Mouse (Mus musculus) gastrocnemius, adult 2 months (tissue): ENCODE measurements around the gene Mepce. TPM values are rescaled to one million over a fixed set of nuclear protein-coding genes. Genes with fewer than 3 reads are reported as not detected.
A peak's percentile ranks its signal among the peaks of the same experiment; 100 is the strongest.
"Not testable (repeated sequence)": the region's sequence is repeated elsewhere in the genome, so short reads cannot be mapped to it uniquely, and the experiment has no call there.

Experiments
- DNase-seq: peaks from one replicate; pipeline ENCODE4 v3.0.0; 2022
- H3K27ac ChIP-seq: fragments of 200-600 bp; 2 replicates; pipeline ENCODE4 v1.8.1; 2022; ENCODE audit warnings: mild to moderate bottlenecking
- H3K4me3 ChIP-seq: fragments of 200-600 bp; 2 replicates; pipeline ENCODE4 v1.8.1; 2022; ENCODE audit warnings: mild to moderate bottlenecking, moderate library complexity
- CTCF ChIP-seq: fragments of 200-600 bp; IDR thresholded peaks from 2 replicates; pipeline ENCODE4 v1.8.1; 2022; ENCODE audit warnings: antibody characterized with exemption, mild to moderate bottlenecking, moderate library complexity
- intact Hi-C: fragments of 180-260 bp; cut with DNase I; formaldehyde crosslinking; loops from one replicate; pipeline ENCODE4 v1.15.1; 2025
- total RNA-seq, 2 experiments: library from RNA; stranded (reverse); gene quantifications; 2 replicates each; pipeline ENCODE4 v1.2.3; 2021

The Mepce gene
- total RNA-seq, 2 experiments from 2014 or later: 22.4 to 26.2 TPM

GRCm38 (mm10) chr5:137751988-137752387 is 35.5 kb downstream of the Mepce start:
- no peak overlapping the region for H3K4me3 ChIP-seq
- H3K27ac ChIP-seq: peak overlapping the region; percentile 76
- intact Hi-C loops: no loop called here
- peak; percentile 7 for DNase-seq
- TF ChIP-seq CTCF: no peak

GRCm38 (mm10) chr5:137751221-137751887 is 36.1 kb downstream of the Mepce start:
- DNase-seq: no peak

GRCm38 (mm10) chr5:137750212-137750611 is 37.2 kb downstream of the Mepce start:
- H3K27ac ChIP-seq: peak overlapping the region; percentile 76
- DNase-seq, H3K4me3 ChIP-seq, intact Hi-C loops: not testable (repeated sequence)

More at GRCm38 (mm10) chr5:137751221-137751887, 36.1 kb downstream of the Mepce start:
- no peak for TF ChIP-seq CTCF
- Histone ChIP-seq H3K27ac (peak overlapping the region; percentile 76), H3K4me3 (no peak overlapping the region)
- intact Hi-C loops: no loop called here

GRCm38 (mm10) chr5:137749196-137749836 is 38.1 kb downstream of the Mepce start:
- peak overlapping the region; percentile 76 for H3K4me3 ChIP-seq
- TF ChIP-seq CTCF: no peak
- intact Hi-C loops: loop anchor here (10.0 kb wide), 1 partner anchor 245 kb away; the partner anchor contains the start of gene Pop7
- peak overlapping the region; percentile 82 for H3K27ac ChIP-seq
- DNase-seq: no peak

GRCm38 (mm10) chr5:137748130-137748770 is 39.2 kb downstream of the Mepce start:
- intact Hi-C loops: loop anchor here (10.0 kb wide), 1 partner anchor 243 kb away; the partner anchor contains the start of gene Pop7
- DNase-seq: no peak
- TF ChIP-seq CTCF: no peak
- Histone ChIP-seq H3K27ac (peak overlapping the region; percentile 91), H3K4me3 (peak overlapping the region; percentile 76)

- 0 out of 2 replicates have a peak, but pooled peaks have one; percentile 2 for TF ChIP-seq CTCF
- DNase-seq: peak; percentile 68
- intact Hi-C loops: loop anchor here (10.0 kb wide), 1 partner anchor 243 kb away; the partner anchor contains the start of gene Pop7
- H3K27ac ChIP-seq: peak overlapping the region; percentile 91
- H3K4me3 ChIP-seq: peak overlapping the region; percentile 76
Observed at GRCm38 (mm10) chr5:137747326-137747961, 40.0 kb downstream of the Mepce start.

- Histone ChIP-seq H3K27ac (peak overlapping the region; percentile 91), H3K4me3 (peak overlapping the region; percentile 76)
- peak; percentile 56 for DNase-seq
- intact Hi-C loops: loop anchor here (10.0 kb wide), 1 partner anchor 242 kb away; the partner anchor contains the start of gene Pop7
- no peak for TF ChIP-seq CTCF
Observed at GRCm38 (mm10) chr5:137746851-137747325, 40.6 kb downstream of the Mepce start.

GRCm38 (mm10) chr5:137746282-137746850 is 41.1 kb downstream of the Mepce start:
- TF ChIP-seq CTCF: no peak
- Histone ChIP-seq H3K4me3 (peak overlapping the region; percentile 76), H3K27ac (peak overlapping the region; percentile 91)
- peak; percentile 81 for DNase-seq
- intact Hi-C loops: loop anchor here (10.0 kb wide), 1 partner anchor 242 kb away; the partner anchor contains the start of gene Pop7

- DNase-seq: peak; percentile 94
- peak within 1 kb of the TSS; percentile 76 for H3K4me3 ChIP-seq
- no peak for TF ChIP-seq CTCF
- H3K27ac ChIP-seq: peak within 1 kb of the TSS; percentile 91
- intact Hi-C loops: loop anchor here (10.0 kb wide), 1 partner anchor 241 kb away; the partner anchor contains the start of gene Pop7
Observed at GRCm38 (mm10) chr5:137745214-137746171, 42.0 kb downstream of the Mepce start, which contains the start of gene Tsc22d4. TSS of gene Tsc22d4 (plus strand) at chr5:137745730.

GRCm38 (mm10) chr5:137744197-137744596 is 43.3 kb downstream of the Mepce start:
- intact Hi-C loops: loop anchor here (10.0 kb wide), 1 partner anchor 239 kb away; the partner anchor contains the start of gene Pop7
- Histone ChIP-seq H3K27ac (no peak overlapping the region), H3K4me3 (no peak overlapping the region)
- DNase-seq: no peak
- no peak for TF ChIP-seq CTCF
